Mouse (Mus musculus): Measurements from ENCODE around the gene Krtap5-2.
"Not testable (repeated sequence)": the region's sequence is repeated elsewhere in the genome, so short reads cannot be mapped to it uniquely, and the experiment has no call there.

The Krtap5-2 gene

DNA sequence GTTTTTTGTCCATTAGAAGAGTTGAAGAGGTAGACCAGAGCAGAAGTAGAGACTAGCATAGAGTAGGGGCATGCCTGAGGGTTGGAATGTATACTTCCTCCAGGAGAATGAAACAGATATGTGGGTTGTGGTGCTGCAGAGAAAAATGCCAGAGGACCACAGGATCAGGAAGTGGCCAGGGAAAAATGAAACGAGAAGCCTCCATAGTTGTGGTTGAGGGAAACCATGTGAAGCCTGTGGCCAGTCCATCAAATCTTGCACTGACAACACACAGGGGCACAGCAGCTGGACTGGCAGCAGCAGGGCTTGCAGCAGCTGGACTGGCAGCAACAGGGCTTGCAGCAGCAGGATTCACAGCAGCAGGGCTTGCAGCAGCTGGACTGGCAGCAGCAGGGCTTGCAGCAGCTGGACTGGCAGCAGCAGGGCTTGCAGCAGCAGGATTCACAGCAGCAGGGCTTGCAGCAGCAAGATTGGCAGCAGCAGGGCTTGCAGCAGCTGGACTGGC lies 32.2 kb downstream of the Krtap5-2 start:
- intact Hi-C loops (cut with DNase I) = loop anchor here (2.0 kb wide), 1 partner anchor 141 kb away; no protein-coding TSS in a partner anchor

DNA sequence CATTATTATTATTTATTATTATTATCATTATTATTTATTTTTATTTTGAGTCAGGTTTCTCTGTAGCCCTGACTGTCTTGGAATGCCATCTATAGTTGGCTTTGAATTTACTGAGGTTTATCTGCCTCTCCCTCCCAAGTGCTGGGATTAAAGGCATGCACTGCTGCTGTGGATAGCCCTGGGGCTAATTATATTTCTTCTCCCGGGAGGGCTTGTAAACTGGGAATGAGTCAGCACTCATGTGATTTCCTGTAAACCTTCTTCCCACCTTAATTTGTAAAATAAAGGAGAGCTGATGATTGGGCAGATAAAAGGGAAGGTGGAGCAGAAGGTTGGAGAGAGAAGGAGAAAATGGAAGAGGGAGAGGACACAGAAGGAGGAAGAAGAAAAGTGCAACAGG lies 35.1 kb downstream of the Krtap5-2 start:
- intact Hi-C loops (cut with DNase I) = no loop called here

- intact Hi-C loops (cut with DNase I) = not testable (repeated sequence)
Observed at GRCm38 (mm10) chr7:142135934-142136333, 39.9 kb downstream of the Krtap5-2 start, which contains the start of gene Gm39115. TSS of gene Gm39115 (minus strand) at chr7:142136034.

- intact Hi-C loops (cut with DNase I) = no loop called here
Observed at GRCm38 (mm10) chr7:142134206-142134995, 41.4 kb downstream of the Krtap5-2 start.

- intact Hi-C loops (cut with DNase I) = no loop called here
Observed at GRCm38 (mm10) chr7:142128843-142129242, 47.0 kb downstream of the Krtap5-2 start.
